Mouse (Mus musculus) stomach, postnatal 0 days (tissue): ENCODE results near the gene 4931406C07Rik. TPM values are rescaled to one million over a fixed set of nuclear protein-coding genes. Genes with fewer than 3 reads are reported as not detected.
A peak's percentile ranks its signal among the peaks of the same experiment; 100 is the strongest.
"Not testable (repeated sequence)": the region's sequence is repeated elsewhere in the genome, so short reads cannot be mapped to it uniquely, and the experiment has no call there.

ENCODE experiments used
- ATAC-seq: fragments of 200-750 bp; cut with Nextera tagmentation; 2 replicates; pipeline ENCODE4 v1.8.0; 2017; ENCODE audit not compliant: low FRiP score, low TSS enrichment
- DNase-seq: peaks from one replicate; pipeline ENCODE4 v3.0.0-alpha.2; 2016; ENCODE audit warnings: low spot score
- H3K27ac ChIP-seq: fragments of 300-500 bp; sonication (generic); replicated peaks from 2 replicates; pipeline ENCODE4 v1.5.1; 2014; ENCODE audit warnings: mild to moderate bottlenecking, control low read depth
- H3K27me3 ChIP-seq: fragments of 300-500 bp; sonication (generic); 2 replicates; pipeline ENCODE4 v1.6.1; 2014; ENCODE audit warnings: low read length; ENCODE audit not compliant: control insufficient read depth, insufficient read depth
- H3K36me3 ChIP-seq: fragments of 300-500 bp; sonication (generic); 2 replicates; pipeline ENCODE4 v1.6.1; 2014; ENCODE audit warnings: low read length, mixed read lengths; ENCODE audit not compliant: control insufficient read depth, insufficient read depth
- H3K4me1 ChIP-seq: fragments of 300-500 bp; sonication (generic); replicated peaks from 2 replicates; pipeline ENCODE4 v1.6.1; 2014; ENCODE audit warnings: antibody characterized with exemption; ENCODE audit not compliant: control insufficient read depth, insufficient read depth
- H3K4me2 ChIP-seq: fragments of 300-500 bp; sonication (generic); replicated peaks from 2 replicates; pipeline ENCODE4 v1.6.1; 2014; ENCODE audit warnings: low read depth, mild to moderate bottlenecking, control low read depth, moderate library complexity
- H3K4me3 ChIP-seq: fragments of 300-500 bp; sonication (generic); 2 replicates; pipeline ENCODE4 v1.5.1; 2014; ENCODE audit warnings: low read depth, low read length, control low read depth
- H3K9ac ChIP-seq: fragments of 300-500 bp; sonication (generic); 2 replicates; pipeline ENCODE4 v1.6.1; 2014; ENCODE audit warnings: mild to moderate bottlenecking, low read length, control low read depth, mixed read lengths
- H3K9me3 ChIP-seq: fragments of 300-500 bp; sonication (generic); 2 replicates; pipeline ENCODE4 v1.6.1; 2016; ENCODE audit warnings: low read length; ENCODE audit not compliant: control insufficient read depth
- CTCF ChIP-seq: IDR thresholded peaks from 2 replicates; pipeline ENCODE4 v1.5.1; 2016; ENCODE audit warnings: antibody characterized with exemption, low read depth, mild to moderate bottlenecking, moderate library complexity
- EP300 ChIP-seq: optimal IDR thresholded peaks from 2 replicates; pipeline ENCODE3; 2016; ENCODE audit warnings: antibody characterized with exemption
- WGBS: fragments of 180-500 bp; shearing (Covaris S2); extraction: QIAGEN DNeasy Blood & Tissue Kit; methylation state at CpG from one replicate; pipeline ENCODE4 v1.1.7; 2014; 5-methylcytosine and 5-hydroxymethylcytosine counted together
- polyA plus RNA-seq: library from polyadenylated mRNA; unstranded; fragments of >200 nt; fragmentation: Nextera tagmentation; extraction: Ambion mirVana; gene quantifications from 2 replicates; pipeline ENCODE4 v1.2.1, GENCODE M21; 2015

The 4931406C07Rik gene
- polyA plus RNA-seq, 1 experiment from 2014 or later, result 6.7 TPM

DNA sequence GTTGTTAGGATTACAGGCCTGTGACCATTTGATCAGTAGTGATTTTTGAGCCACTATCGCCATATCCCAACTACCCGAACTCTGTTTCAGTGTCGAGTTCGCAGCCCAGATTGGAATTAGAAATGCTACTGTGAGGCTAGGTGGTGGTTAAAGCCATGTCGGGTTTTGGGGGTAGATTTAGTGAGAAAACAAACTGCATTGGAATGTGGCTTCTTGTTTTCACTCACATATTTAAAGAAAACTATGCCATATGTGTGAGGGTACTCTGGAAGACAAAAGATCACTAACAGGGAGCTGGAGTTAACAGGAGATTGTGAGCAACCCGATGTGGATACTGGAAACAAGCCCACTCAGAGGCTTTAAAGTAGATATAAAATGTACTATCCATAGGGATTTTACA lies 1.0 kb upstream of the 4931406C07Rik start:
- 5% methylated on average over 6 of the region's 6 CpGs for WGBS
- Histone ChIP-seq H3K27ac (no peak overlapping the region), H3K36me3 (peaks cover 14% of the 10 kb centered on the region), H3K4me1 (0 out of 2 replicates have a peak, but pooled peaks cover 3% of the 10 kb centered on the region), H3K4me2 (peak overlapping the region; percentile 76), H3K9ac (peak overlapping the region; percentile 98), H3K4me3 (peak overlapping the region; percentile 86), H3K9me3 (no peaks in the 10 kb centered on the region), H3K27me3 (no peaks in the 10 kb centered on the region)
- no peak for DNase-seq
- no peak for ATAC-seq
- no peak for TF ChIP-seq EP300
- no peak for TF ChIP-seq CTCF

DNA sequence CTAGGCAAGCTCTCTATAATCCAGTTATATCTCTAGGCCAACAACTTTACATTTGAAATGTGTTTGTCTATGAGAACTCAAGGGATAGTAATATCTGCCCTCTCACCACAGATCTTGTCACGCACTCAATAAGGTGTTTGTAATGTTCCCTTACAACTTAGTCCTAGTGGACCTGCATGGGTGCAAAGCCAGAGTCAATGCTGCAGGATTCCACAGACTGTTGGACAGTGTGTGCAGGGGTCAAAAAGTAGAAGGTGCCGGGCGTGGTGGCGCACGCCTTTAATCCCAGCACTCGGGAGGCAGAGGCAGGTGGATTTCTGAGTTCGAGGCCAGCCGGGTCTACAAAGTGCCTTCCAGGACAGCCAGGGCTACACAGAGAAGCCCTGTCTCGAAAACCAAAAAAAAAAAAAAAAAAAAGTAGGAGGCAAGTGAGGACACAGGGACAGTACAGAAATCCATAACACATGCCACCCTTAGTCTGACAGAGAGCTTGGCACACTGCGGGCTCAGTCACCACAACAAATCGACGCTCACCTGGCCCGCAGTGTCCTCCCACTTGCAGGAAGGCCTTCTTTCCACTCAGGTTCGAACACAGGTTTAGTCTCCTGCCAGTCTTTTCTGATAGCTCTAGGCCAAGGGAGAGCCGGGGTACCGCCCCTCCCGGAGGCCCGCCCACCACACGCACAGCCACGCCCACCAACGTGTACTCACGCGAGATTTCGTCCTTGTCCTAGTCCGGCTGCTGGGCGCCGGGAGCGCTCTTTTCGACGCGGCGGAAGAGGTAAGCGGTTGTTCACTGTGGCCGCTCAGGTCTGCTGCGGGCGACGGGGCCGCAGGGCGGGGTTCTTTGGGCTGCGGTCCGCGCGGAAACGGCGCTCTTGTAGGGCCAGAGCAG lies 498 bp downstream of the 4931406C07Rik start, which contains the start of gene Taf1d:
Gene Taf1d (plus strand): TSS at position 712 of the 895 bp plus-strand sequence.
- TF ChIP-seq CTCF, result no peak
- TF ChIP-seq EP300, result peak; percentile 83
- H3K9me3 ChIP-seq, result no peaks in the 10 kb centered on the region
- 0 out of 2 replicates have a peak, but pooled peaks cover 3% of the 10 kb centered on the region for H3K4me1 ChIP-seq
- peak within 1 kb of the TSS; percentile 98 for H3K9ac ChIP-seq
- WGBS, result 12% methylated on average over 42 of the region's 45 CpGs
- peak; percentile 97 for DNase-seq
- H3K36me3 ChIP-seq, result peaks cover 10% of the 10 kb centered on the region
- ATAC-seq, result peak; percentile 97
- H3K4me2 ChIP-seq, result peak within 1 kb of the TSS; percentile 76
- peak within 1 kb of the TSS; percentile 86 for H3K4me3 ChIP-seq
- peak within 1 kb of the TSS; percentile 95 for H3K27ac ChIP-seq
- H3K27me3 ChIP-seq, result no peaks in the 10 kb centered on the region

DNA sequence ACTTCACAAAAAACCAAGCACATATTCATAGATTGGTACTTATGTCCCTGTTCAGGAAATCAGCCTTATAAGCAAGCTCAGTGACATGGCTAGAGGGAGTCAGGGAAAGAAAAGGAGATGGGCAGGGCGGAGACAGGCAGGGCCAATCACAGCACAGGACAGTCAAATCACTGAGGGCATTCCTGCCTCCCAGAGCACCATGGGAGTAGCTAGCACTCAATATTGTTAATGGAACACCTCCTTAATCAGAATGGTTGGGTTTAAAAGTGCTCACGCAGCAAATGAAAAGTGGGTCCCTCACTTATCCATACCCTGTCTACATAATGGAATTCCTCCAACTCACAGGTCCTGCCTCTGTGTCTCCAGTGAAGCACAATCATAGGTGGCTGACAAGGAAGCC lies 3.4 kb downstream of the 4931406C07Rik start:
- ATAC-seq (no peak), DNase-seq (no peak)
- Histone ChIP-seq H3K4me1 (no peaks in the 10 kb centered on the region), H3K9me3 (no peaks in the 10 kb centered on the region), H3K27me3 (no peaks in the 10 kb centered on the region), H3K27ac (no peak overlapping the region), H3K36me3 (no peaks in the 10 kb centered on the region), H3K4me2 (no peak overlapping the region), H3K9ac (no peak overlapping the region), H3K4me3 (no peak overlapping the region)
- TF ChIP-seq EP300, result no peak
- TF ChIP-seq CTCF, result no peak
- 76% methylated on average over 2 of the region's 2 CpGs for WGBS

DNA sequence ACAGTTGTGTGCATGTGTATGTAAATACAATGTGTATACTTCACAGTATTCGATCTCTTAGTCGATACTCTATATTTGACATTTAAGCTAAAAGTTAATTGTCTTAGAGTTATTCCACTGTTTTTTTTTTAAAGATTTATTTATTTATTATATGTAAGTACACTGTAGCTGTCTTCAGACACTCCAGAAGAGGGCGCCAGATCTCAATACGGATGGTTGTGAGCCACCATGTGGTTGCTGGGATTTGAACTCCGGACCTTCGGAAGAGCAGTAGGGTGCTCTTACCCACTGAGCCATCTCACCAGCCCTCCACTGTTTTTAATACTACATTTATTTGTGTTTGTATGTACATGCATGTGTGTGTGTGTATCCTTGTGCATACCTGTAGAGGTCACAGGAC lies 4.2 kb downstream of the 4931406C07Rik start:
- H3K27ac ChIP-seq, result peak overlapping the region; percentile 53; the same call in 1 of the 2 replicates
- H3K4me1 ChIP-seq, H3K4me2 ChIP-seq, H3K9ac ChIP-seq, H3K4me3 ChIP-seq, ATAC-seq, H3K9me3 ChIP-seq, H3K36me3 ChIP-seq, H3K27me3 ChIP-seq, DNase-seq: not testable (repeated sequence)
- WGBS, result 74% methylated on average over 6 of the region's 6 CpGs
- peak; percentile 53 for TF ChIP-seq CTCF

DNA sequence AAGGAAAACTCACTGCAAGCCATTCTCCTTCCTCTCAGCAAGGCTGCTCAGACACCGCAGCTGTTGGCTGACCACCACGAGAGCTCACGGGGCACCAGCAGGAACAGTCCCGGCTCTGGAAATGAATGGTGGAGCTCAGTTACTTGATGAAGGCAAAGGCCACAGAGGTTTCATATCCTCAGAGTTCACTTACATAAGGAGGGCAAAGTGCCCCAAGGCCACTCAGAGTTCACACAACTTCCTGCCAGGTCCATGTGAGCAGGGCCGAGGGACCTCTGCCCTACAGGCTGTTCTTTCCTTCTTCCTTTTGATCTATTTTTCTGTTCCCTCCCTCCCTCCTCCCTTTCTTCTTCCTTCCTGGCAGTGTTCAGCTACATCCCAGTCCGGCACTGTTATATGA lies 4.8 kb downstream of the 4931406C07Rik start:
- ATAC-seq, result peak; percentile 81
- Histone ChIP-seq H3K27ac (peak overlapping the region; percentile 53), H3K27me3 (no peaks in the 10 kb centered on the region), H3K4me2 (peak overlapping the region; percentile 5; the same call in 1 of the 2 replicates), H3K4me1 (no peaks in the 10 kb centered on the region), H3K9ac (no peak overlapping the region), H3K9me3 (no peaks in the 10 kb centered on the region), H3K36me3 (no peaks in the 10 kb centered on the region), H3K4me3 (no peak overlapping the region)
- WGBS, result 14% methylated on average over 6 of the region's 6 CpGs
- DNase-seq, result peak; percentile 68
- TF ChIP-seq CTCF (no peak), EP300 (no peak)

DNA sequence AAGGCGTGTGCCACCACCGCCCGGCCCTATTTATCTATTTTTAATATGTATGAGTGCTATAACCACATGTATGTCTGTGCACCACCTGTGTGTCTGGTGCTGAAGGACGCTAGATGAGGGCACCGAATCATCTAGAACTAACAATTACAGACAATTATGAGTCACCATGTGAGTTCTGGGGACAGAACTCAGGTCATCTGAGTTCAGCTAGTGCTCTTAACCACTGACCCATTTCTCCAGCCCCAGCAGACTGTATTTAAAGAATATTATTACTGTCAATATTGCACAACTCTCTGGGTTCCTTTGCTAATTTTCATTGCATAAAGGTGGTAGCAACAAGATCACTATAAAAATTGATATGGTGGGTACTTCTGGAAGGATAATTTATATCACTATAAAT lies 6.2 kb downstream of the 4931406C07Rik start:
- Histone ChIP-seq H3K4me3 (no peak overlapping the region), H3K4me2 (no peak overlapping the region), H3K27me3 (no peaks in the 10 kb centered on the region), H3K27ac (no peak overlapping the region), H3K9me3 (no peaks in the 10 kb centered on the region), H3K9ac (no peak overlapping the region), H3K36me3 (no peaks in the 10 kb centered on the region), H3K4me1 (no peaks in the 10 kb centered on the region)
- ATAC-seq (no peak), DNase-seq (no peak)
- TF ChIP-seq EP300, result no peak
- no peak for TF ChIP-seq CTCF
- 78% methylated on average over 5 of the region's 5 CpGs for WGBS
